Mouse (Mus musculus) CH12.LX (cell line): Measurements from ENCODE around the gene Rab20. TPM values are rescaled to one million over a fixed set of nuclear protein-coding genes. Genes with fewer than 3 reads are reported as not detected.

ENCODE experiments used
- DNase-seq: peaks from one replicate; pipeline ENCODE4 v3.0.0-alpha.2; 2013; ENCODE audit errors: extremely low read depth
- H3K27ac ChIP-seq: 2 replicates; pipeline ENCODE4 v1.5.1; 2012; ENCODE audit warnings: low read depth, mild to moderate bottlenecking, control low read depth, moderate library complexity; ENCODE audit not compliant: insufficient read depth
- H3K27me3 ChIP-seq: replicated peaks from 2 replicates; pipeline ENCODE3; 2012; ENCODE audit warnings: inconsistent platforms
- H3K36me3 ChIP-seq, 2 experiments: replicated peaks in 1 of 2; 2 replicates each; pipeline versions ENCODE3 to v1.6.1; 2012; ENCODE audit warnings: inconsistent platforms in 1 of 2, low read length in 1 of 2, mild to moderate bottlenecking in 1 of 2, mixed read lengths in 1 of 2, moderate library complexity in 1 of 2; ENCODE audit not compliant: control insufficient read depth in 1 of 2, insufficient read depth in 1 of 2
- H3K4me1 ChIP-seq, 2 experiments: 2 replicates each; pipeline ENCODE4 v1.6.1; 2012; ENCODE audit warnings: inconsistent platforms in 1 of 2, moderate library complexity in 1 of 2; ENCODE audit not compliant: insufficient read depth in 2 of 2, control insufficient read depth in 1 of 2
- H3K4me2 ChIP-seq: 2 replicates; pipeline ENCODE4 v1.6.1; 2012; ENCODE audit warnings: low read depth, mild to moderate bottlenecking, control low read depth; ENCODE audit not compliant: poor library complexity, insufficient read depth, severe bottlenecking
- H3K4me3 ChIP-seq, 3 experiments: fragments of 150-350 bp in 1 of 3; sonication (generic) in 1 of 3; replicated peaks in 1 of 3; 2 replicates each; pipeline versions ENCODE3 to v1.5.1; 2011 to 2012; ENCODE audit warnings: low read depth in 2 of 3, low read length in 2 of 3, mild to moderate bottlenecking in 2 of 3, moderate library complexity in 2 of 3, control low read depth in 1 of 3, improper control_type of control experiment in 1 of 3, inconsistent platforms in 1 of 3, mixed read lengths in 1 of 3; ENCODE audit not compliant: poor library complexity in 1 of 3
- H3K79me2 ChIP-seq: replicated peaks from 2 replicates; pipeline ENCODE4 v1.6.1; 2012; ENCODE audit warnings: mild to moderate bottlenecking, moderate library complexity; ENCODE audit not compliant: control insufficient read depth, poor library complexity, insufficient read depth, severe bottlenecking; ENCODE audit errors: extremely low read depth
- H3K9ac ChIP-seq: 2 replicates; pipeline ENCODE4 v1.6.1; 2012; ENCODE audit warnings: low read depth, mild to moderate bottlenecking, control low read depth, moderate library complexity; ENCODE audit not compliant: insufficient read depth
- H3K9me3 ChIP-seq: replicated peaks from 2 replicates; pipeline ENCODE3; 2012; ENCODE audit warnings: low read length, inconsistent platforms, mixed read lengths
- BHLHE40 ChIP-seq: IDR thresholded peaks from 2 replicates; pipeline ENCODE4 v1.6.1; 2011; ENCODE audit warnings: mild to moderate bottlenecking, low read depth, low read length, improper control_type of control experiment
- CHD2 ChIP-seq: IDR thresholded peaks from 2 replicates; pipeline ENCODE4 v1.6.1; 2011; ENCODE audit warnings: low read length, improper control_type of control experiment
- ELF1 ChIP-seq: IDR thresholded peaks from 2 replicates; pipeline ENCODE4 v1.6.1; 2014; ENCODE audit warnings: low read depth, mild to moderate bottlenecking, inconsistent platforms, low read length, improper control_type of control experiment
- EP300 ChIP-seq: IDR thresholded peaks from 2 replicates; pipeline ENCODE4 v1.6.1; 2011; ENCODE audit warnings: low read length, improper control_type of control experiment
- ETS1 ChIP-seq: conservative IDR thresholded peaks from 2 replicates; pipeline ENCODE4 v1.6.1; 2012; ENCODE audit warnings: low read depth, mild to moderate bottlenecking, inconsistent platforms, low read length, improper control_type of control experiment, moderate library complexity
- GABPA ChIP-seq: IDR thresholded peaks from 2 replicates; pipeline ENCODE4 v1.6.1; 2012; ENCODE audit warnings: low read depth, low read length, improper control_type of control experiment, inconsistent platforms; ENCODE audit not compliant: insufficient replicate concordance
- HCFC1 ChIP-seq: IDR thresholded peaks from 2 replicates; pipeline ENCODE4 v1.6.1; 2012; ENCODE audit warnings: low read depth, mild to moderate bottlenecking, inconsistent platforms, low read length, improper control_type of control experiment
- IRF4 ChIP-seq: IDR thresholded peaks from 2 replicates; pipeline ENCODE4 v1.6.1; 2014; ENCODE audit warnings: low read depth, mild to moderate bottlenecking, inconsistent platforms, low read length, improper control_type of control experiment
- JUND ChIP-seq: conservative IDR thresholded peaks from 2 replicates; pipeline ENCODE4 v1.6.1; 2011; ENCODE audit warnings: low read depth, low read length, improper control_type of control experiment
- KAT2A ChIP-seq: IDR thresholded peaks from 2 replicates; pipeline ENCODE4 v1.6.1; 2012; ENCODE audit warnings: low read length, improper control_type of control experiment, inconsistent platforms; ENCODE audit not compliant: insufficient replicate concordance
- MAFK ChIP-seq: IDR thresholded peaks from 2 replicates; pipeline ENCODE4 v1.6.1; 2011; ENCODE audit warnings: low read length, improper control_type of control experiment; ENCODE audit not compliant: insufficient replicate concordance
- MAX ChIP-seq: IDR thresholded peaks from 2 replicates; pipeline ENCODE4 v1.6.1; 2011; ENCODE audit warnings: low read length, improper control_type of control experiment
- MEF2A ChIP-seq: IDR thresholded peaks from 2 replicates; pipeline ENCODE4 v1.6.1; 2014; ENCODE audit warnings: low read depth, mild to moderate bottlenecking, inconsistent platforms, low read length, improper control_type of control experiment, borderline replicate concordance
- MXI1 ChIP-seq: IDR thresholded peaks from 2 replicates; pipeline ENCODE4 v1.6.1; 2011; ENCODE audit warnings: mild to moderate bottlenecking, low read depth, low read length, improper control_type of control experiment
- MYC ChIP-seq: IDR thresholded peaks from 2 replicates; pipeline ENCODE4 v1.6.1; 2011; ENCODE audit warnings: low read depth, mild to moderate bottlenecking, improper control_type of control experiment, low read length
- NELFE ChIP-seq: IDR thresholded peaks from 2 replicates; pipeline ENCODE4 v1.6.1; 2011; ENCODE audit warnings: low read depth, low read length, improper control_type of control experiment
- PAX5 ChIP-seq: IDR thresholded peaks from 2 replicates; pipeline ENCODE4 v1.6.1; 2012; ENCODE audit warnings: low read length, inconsistent platforms, mixed read lengths
- POLR2A ChIP-seq: IDR thresholded peaks from 2 replicates; pipeline ENCODE4 v1.6.1; 2011; ENCODE audit warnings: low read depth, mild to moderate bottlenecking, improper control_type of control experiment, low read length
- POLR2AphosphoS2 ChIP-seq: IDR thresholded peaks from 2 replicates; pipeline ENCODE4 v1.6.1; 2011; ENCODE audit warnings: low read depth, low read length, improper control_type of control experiment
- RAD21 ChIP-seq: IDR thresholded peaks from 2 replicates; pipeline ENCODE4 v1.6.1; 2011; ENCODE audit warnings: low read depth, mild to moderate bottlenecking, low read length, improper control_type of control experiment, moderate library complexity
- SMC3 ChIP-seq: IDR thresholded peaks from 2 replicates; pipeline ENCODE4 v1.6.1; 2011; ENCODE audit warnings: low read depth, low read length, improper control_type of control experiment
- TBP ChIP-seq: conservative IDR thresholded peaks from 2 replicates; pipeline ENCODE4 v1.6.1; 2011; ENCODE audit warnings: low read depth, low read length, improper control_type of control experiment
- TCF12 ChIP-seq: IDR thresholded peaks from 2 replicates; pipeline ENCODE4 v1.6.1; 2014; ENCODE audit warnings: low read depth, mild to moderate bottlenecking, inconsistent platforms, low read length, improper control_type of control experiment
- UBTF ChIP-seq: IDR thresholded peaks from 2 replicates; pipeline ENCODE4 v1.6.1; 2012; ENCODE audit warnings: low read depth, mild to moderate bottlenecking, inconsistent platforms, low read length, improper control_type of control experiment, moderate library complexity
- USF1 ChIP-seq: IDR thresholded peaks from 2 replicates; pipeline ENCODE4 v1.6.1; 2014; ENCODE audit warnings: low read depth, mild to moderate bottlenecking, inconsistent platforms, low read length, improper control_type of control experiment
- USF2 ChIP-seq: conservative IDR thresholded peaks from 2 replicates; pipeline ENCODE4 v1.6.1; 2011; ENCODE audit warnings: low read depth, low read length, improper control_type of control experiment
- ZC3H11A ChIP-seq: IDR thresholded peaks from 2 replicates; pipeline ENCODE4 v1.6.1; 2012; ENCODE audit warnings: low read depth, mild to moderate bottlenecking, inconsistent platforms, low read length, improper control_type of control experiment
- ZKSCAN1 ChIP-seq: IDR thresholded peaks from 2 replicates; pipeline ENCODE4 v1.6.1; 2012; ENCODE audit warnings: low read depth, inconsistent platforms, low read length, improper control_type of control experiment, borderline replicate concordance
- ZMIZ1 ChIP-seq: IDR thresholded peaks from 2 replicates; pipeline ENCODE4 v1.6.1; 2012; ENCODE audit warnings: low read depth, mild to moderate bottlenecking, inconsistent platforms, low read length, improper control_type of control experiment
- ZNF384 ChIP-seq: IDR thresholded peaks from 2 replicates; pipeline ENCODE4 v1.6.1; 2012; ENCODE audit warnings: low read depth, low read length, improper control_type of control experiment, inconsistent platforms
- dilution Hi-C: fragments of 300-500 bp; cut with MboI; formaldehyde crosslinking; loops from 2 replicates; pipeline ENCODE4 v1.14.3; 2020; ENCODE audit warnings: low sequenced_read_pairs; ENCODE audit not compliant: extremely low pct_unique_long_range_greater_than_20kb, extremely low pct_ligation_motif_present
- in situ Hi-C: fragments of 300-500 bp; cut with MboI; formaldehyde crosslinking; loops from 3 replicates; pipeline ENCODE4 v1.14.3; 2019; ENCODE audit warnings: low sequenced_read_pairs, low pct_ligation_motif_present, low pct_unique_long_range_greater_than_20kb, mixed read lengths
- polyA plus RNA-seq: library from polyadenylated mRNA; unstranded; fragments of >175 nt; gene quantifications from 2 replicates; pipeline ENCODE4 v1.2.1, GENCODE M21; 2012; ENCODE audit warnings: low read depth; ENCODE audit not compliant: insufficient read length
- total RNA-seq, 2 experiments: library from RNA; depleted of rRNA; stranded (reverse); fragments of 300-350 nt in 1 of 2; fragments of >200 nt in 1 of 2; gene quantifications; 2 replicates each; pipeline ENCODE4 v1.2.3; 2012 to 2014

The Rab20 gene
- total and polyA plus RNA-seq, 3 experiments = 12.8 to 22.8 (median 18.2) TPM

DNA sequence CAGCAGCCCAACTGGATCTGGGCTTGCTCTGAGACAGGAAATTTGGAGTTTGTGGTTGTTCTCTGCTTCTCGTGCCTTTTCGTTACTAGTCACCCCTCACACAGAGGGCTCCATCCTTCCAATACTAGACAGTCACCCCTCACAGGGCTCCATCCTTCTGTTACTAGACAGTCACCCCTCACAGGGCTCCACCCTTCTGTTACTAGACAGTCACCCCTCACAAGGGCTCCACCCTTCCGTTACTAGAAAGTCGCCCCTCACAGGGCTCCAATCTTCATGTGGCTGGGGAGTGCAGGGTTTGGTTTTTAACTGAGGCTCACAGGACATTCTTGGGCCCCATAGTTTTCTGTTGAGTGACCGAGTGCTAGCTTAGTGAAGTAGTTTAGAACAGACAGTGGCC lies 34.7 kb upstream of the Rab20 start:
- no peak for TF ChIP-seq SMC3
- TF ChIP-seq IRF4 = no peak
- no peak for TF ChIP-seq EP300
- no peak for TF ChIP-seq MXI1
- TF ChIP-seq ETS1 = no peak
- TF ChIP-seq ZNF384 = no peak
- TF ChIP-seq CHD2 = no peak
- no peak for TF ChIP-seq ELF1
- no peak for DNase-seq

DNA sequence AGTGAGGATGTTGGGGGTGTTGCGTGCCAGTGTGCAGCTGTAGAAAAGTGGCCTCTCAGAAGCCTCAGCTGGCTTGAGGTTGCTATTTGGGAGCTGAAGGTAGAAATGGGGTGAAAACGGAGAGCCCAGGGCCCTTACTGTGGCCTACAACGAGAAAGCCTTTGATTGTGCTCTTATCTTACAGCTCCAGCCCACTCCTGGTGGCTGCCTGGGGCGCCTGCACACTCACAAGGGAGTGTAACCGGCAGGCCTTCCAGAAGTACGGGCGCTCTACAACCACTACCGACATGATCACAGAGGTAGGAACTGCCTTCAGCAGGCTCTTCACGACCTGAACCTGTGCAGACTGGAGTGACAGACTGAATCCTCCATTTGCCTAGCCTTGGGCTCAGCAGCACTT lies 34.2 kb upstream of the Rab20 start:
- no peak for DNase-seq

More for the DNA sequence above, 34.7 kb upstream of the Rab20 start:
- Histone ChIP-seq H3K9ac (no peak overlapping the region), H3K4me3 (no peak overlapping the region), H3K4me1 (no peaks in the 10 kb centered on the region), H3K4me2 (no peak overlapping the region), H3K9me3 (no peaks in the 10 kb centered on the region), H3K27me3 (no peaks in the 10 kb centered on the region), H3K36me3 (peaks cover 91 to 98% of the 10 kb centered on the region in 2 experiments), H3K27ac (no peak overlapping the region), H3K79me2 (no peaks in the 10 kb centered on the region)
- dilution Hi-C loops (no loop called here), in situ Hi-C loops (loop anchor here (25.0 kb wide), 1 partner anchor 99 kb away; no protein-coding TSS in a partner anchor)

DNA sequence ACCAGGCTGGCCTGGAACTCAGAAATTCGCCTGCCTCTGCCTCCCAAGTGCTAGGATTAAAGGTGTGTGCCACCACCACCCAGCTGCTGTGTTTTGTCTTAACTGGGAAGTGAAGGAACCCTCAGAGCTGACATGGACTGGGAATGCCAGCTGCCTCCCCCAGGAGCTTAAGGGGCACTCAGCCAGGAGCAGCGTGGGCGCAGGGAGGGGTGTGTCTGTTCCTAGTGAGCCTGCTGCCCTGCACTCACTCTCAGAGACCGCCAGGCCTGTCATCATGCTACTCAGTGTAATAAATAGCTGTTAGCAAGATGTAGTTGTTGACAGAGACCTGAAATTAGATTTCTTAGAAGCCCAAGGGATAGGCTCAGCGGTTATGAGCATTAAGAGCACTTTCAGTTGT lies 32.5 kb upstream of the Rab20 start:
- no peak overlapping the region for H3K27ac ChIP-seq
- no peak overlapping the region for H3K4me3 ChIP-seq
- no peak overlapping the region for H3K4me2 ChIP-seq
- dilution Hi-C loops = no loop called here
- H3K27me3 ChIP-seq = no peaks in the 10 kb centered on the region
- H3K4me1 ChIP-seq = peaks cover 0 to 8% of the 10 kb centered on the region in 2 experiments; a peak in 1 of 4 replicates
- in situ Hi-C loops = loop anchor here (25.0 kb wide), 1 partner anchor 101 kb away; no protein-coding TSS in a partner anchor
- H3K9ac ChIP-seq = no peak overlapping the region
- peaks cover 90 to 97% of the 10 kb centered on the region in 2 experiments for H3K36me3 ChIP-seq
- DNase-seq = no peak
- H3K79me2 ChIP-seq = no peaks in the 10 kb centered on the region
- H3K9me3 ChIP-seq = no peaks in the 10 kb centered on the region
- TF ChIP-seq POLR2AphosphoS2 = no peak
- TF ChIP-seq SMC3 = no peak
- no peak for TF ChIP-seq ZMIZ1
- no peak for TF ChIP-seq KAT2A
- TF ChIP-seq GABPA = no peak
- TF ChIP-seq ELF1 = no peak
- TF ChIP-seq MAFK = no peak
- no peak for TF ChIP-seq USF1
- TF ChIP-seq ZC3H11A = no peak
- no peak for TF ChIP-seq JUND
- no peak for TF ChIP-seq BHLHE40
- no peak for TF ChIP-seq MEF2A
- no peak for TF ChIP-seq UBTF
- TF ChIP-seq MYC = no peak
- TF ChIP-seq TBP = no peak

More for the DNA sequence above, 34.2 kb upstream of the Rab20 start:
- Histone ChIP-seq H3K4me2 (no peak overlapping the region), H3K9me3 (no peaks in the 10 kb centered on the region), H3K79me2 (no peaks in the 10 kb centered on the region), H3K9ac (no peak overlapping the region), H3K4me1 (no peaks in the 10 kb centered on the region), H3K27me3 (no peaks in the 10 kb centered on the region), H3K36me3 (peaks cover 92 to 97% of the 10 kb centered on the region in 2 experiments), H3K4me3 (no peak overlapping the region), H3K27ac (no peak overlapping the region)
- in situ Hi-C loops (loop anchor here (25.0 kb wide), 1 partner anchor 100 kb away; no protein-coding TSS in a partner anchor), dilution Hi-C loops (no loop called here)
- TF ChIP-seq USF2 = no peak
- TF ChIP-seq IRF4 = no peak
- no peak for TF ChIP-seq HCFC1
- TF ChIP-seq UBTF = no peak
- no peak for TF ChIP-seq PAX5
- no peak for TF ChIP-seq MAX
- no peak for TF ChIP-seq ZNF384
- no peak for TF ChIP-seq RAD21
- no peak for TF ChIP-seq BHLHE40
- no peak for TF ChIP-seq MEF2A
- no peak for TF ChIP-seq NELFE
- no peak for TF ChIP-seq ETS1
- TF ChIP-seq TCF12 = no peak
- TF ChIP-seq POLR2A = no peak
- no peak for TF ChIP-seq ZKSCAN1
